Mouse (Mus musculus) embryonic facial prominence, embryonic 14.5 days (tissue): ENCODE results near the gene Prkag2. TPM values are rescaled to one million over a fixed set of nuclear protein-coding genes. Genes with fewer than 3 reads are reported as not detected.

Source experiments
- ATAC-seq: fragments of 200-750 bp; cut with Nextera tagmentation; 2 replicates; pipeline ENCODE4 v1.8.0; 2017; ENCODE audit warnings: low read depth, moderate number of reproducible peaks, moderate TSS enrichment
- DNase-seq: peaks from one replicate; pipeline ENCODE4 v3.0.0-alpha.2; 2015; ENCODE audit warnings: low spot score
- H3K27ac ChIP-seq: fragments of 300-500 bp; sonication (generic); replicated peaks from 2 replicates; pipeline ENCODE4 v1.5.1; 2014; ENCODE audit warnings: low read depth, mild to moderate bottlenecking, low read length, moderate library complexity
- H3K27me3 ChIP-seq: fragments of 300-500 bp; sonication (generic); replicated peaks from 2 replicates; pipeline ENCODE4 v1.6.1; 2014; ENCODE audit warnings: low read length; ENCODE audit not compliant: control insufficient read depth, insufficient read depth
- H3K36me3 ChIP-seq: fragments of 300-500 bp; sonication (generic); 2 replicates; pipeline ENCODE4 v1.6.1; 2014; ENCODE audit warnings: low read length, mixed read lengths; ENCODE audit not compliant: control insufficient read depth, insufficient read depth
- H3K4me1 ChIP-seq: fragments of 300-500 bp; sonication (generic); 2 replicates; pipeline ENCODE4 v1.6.1; 2014; ENCODE audit warnings: antibody characterized with exemption, low read length; ENCODE audit not compliant: control insufficient read depth, insufficient read depth
- H3K4me2 ChIP-seq: fragments of 300-500 bp; sonication (generic); 2 replicates; pipeline ENCODE4 v1.6.1; 2014; ENCODE audit warnings: low read depth, mild to moderate bottlenecking, low read length, moderate library complexity, mixed read lengths
- H3K4me3 ChIP-seq: fragments of 300-500 bp; sonication (generic); 2 replicates; pipeline ENCODE4 v1.5.1; 2014; ENCODE audit warnings: low read depth, mild to moderate bottlenecking, low read length
- H3K9ac ChIP-seq: fragments of 300-500 bp; sonication (generic); 2 replicates; pipeline ENCODE4 v1.6.1; 2014; ENCODE audit warnings: low read depth, mild to moderate bottlenecking, low read length, moderate library complexity, mixed read lengths
- H3K9me3 ChIP-seq: fragments of 300-500 bp; sonication (generic); 2 replicates; pipeline ENCODE4 v1.6.1; 2016; ENCODE audit warnings: low read length; ENCODE audit not compliant: control insufficient read depth
- WGBS: fragments of 180-500 bp; shearing (Covaris S2); extraction: QIAGEN DNeasy Blood & Tissue Kit; methylation state at CpG from one replicate; pipeline ENCODE4 v1.1.7; 2014; 5-methylcytosine and 5-hydroxymethylcytosine counted together
- polyA plus RNA-seq: library from polyadenylated mRNA; unstranded; fragments of >200 nt; fragmentation: Nextera tagmentation; extraction: Ambion mirVana; gene quantifications from 2 replicates; pipeline ENCODE4 v1.2.1, GENCODE M21; 2014

Prkag2 gene
- polyA plus RNA-seq, 1 experiment from 2014 or later: 24.4 TPM

DNA sequence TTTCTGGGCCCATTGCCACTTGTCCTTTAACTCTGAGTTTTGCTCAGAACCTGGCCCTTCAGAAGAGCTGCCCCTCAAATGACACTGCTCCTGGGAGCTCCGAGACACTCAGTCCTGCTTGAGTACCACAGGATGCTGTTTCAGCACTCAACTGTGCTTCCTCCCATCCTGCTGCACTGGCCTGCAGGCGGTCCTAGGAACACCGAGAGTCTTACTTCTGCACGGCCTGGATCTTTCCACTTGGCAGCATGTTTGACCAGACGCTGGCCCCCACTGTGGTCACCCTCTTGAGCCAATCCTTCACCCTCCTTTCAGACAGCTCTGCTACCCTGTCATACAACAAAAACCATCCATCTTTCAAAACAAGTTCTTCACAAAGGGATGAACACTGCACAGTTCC, 110.0 kb downstream of the Prkag2 start:
- Histone ChIP-seq H3K4me2 (no peak overlapping the region), H3K27ac (no peak overlapping the region), H3K27me3 (no peaks in the 10 kb centered on the region), H3K9ac (no peak overlapping the region), H3K36me3 (no peaks in the 10 kb centered on the region), H3K4me1 (peaks cover 8% of the 10 kb centered on the region), H3K4me3 (no peak overlapping the region), H3K9me3 (no peaks in the 10 kb centered on the region)
- 71% methylated on average over 5 of the region's 5 CpGs for WGBS
- DNase-seq (no peak), ATAC-seq (no peak)

- H3K4me1 ChIP-seq: peaks cover 7% of the 10 kb centered on the region
- H3K9ac ChIP-seq: no peak overlapping the region
- WGBS: 46% methylated on average over 3 of the region's 3 CpGs
- H3K27ac ChIP-seq: no peak overlapping the region
- ATAC-seq (no peak), DNase-seq (peak; percentile 52)
- H3K36me3 ChIP-seq: no peaks in the 10 kb centered on the region
- no peaks in the 10 kb centered on the region for H3K9me3 ChIP-seq
- no peak overlapping the region for H3K4me2 ChIP-seq
- no peak overlapping the region for H3K4me3 ChIP-seq
- no peaks in the 10 kb centered on the region for H3K27me3 ChIP-seq
Observed at GRCm38 (mm10) chr5:24989683-24990082, 110.8 kb downstream of the Prkag2 start.

- H3K4me3 ChIP-seq: no peak overlapping the region
- no peaks in the 10 kb centered on the region for H3K36me3 ChIP-seq
- no peak for ATAC-seq
- H3K4me2 ChIP-seq: no peak overlapping the region
- H3K27me3 ChIP-seq: no peaks in the 10 kb centered on the region
- no peak for DNase-seq
- no peak overlapping the region for H3K27ac ChIP-seq
- 15% methylated on average over 2 of the region's 2 CpGs for WGBS
- no peak overlapping the region for H3K9ac ChIP-seq
- H3K9me3 ChIP-seq: no peaks in the 10 kb centered on the region
- peaks cover 7% of the 10 kb centered on the region for H3K4me1 ChIP-seq
Observed at GRCm38 (mm10) chr5:24986956-24987355, 113.5 kb downstream of the Prkag2 start.

GRCm38 (mm10) chr5:24986204-24986940, 114.1 kb downstream of the Prkag2 start:
- Histone ChIP-seq H3K4me1 (peaks cover 7% of the 10 kb centered on the region), H3K9me3 (no peaks in the 10 kb centered on the region), H3K4me2 (no peak overlapping the region), H3K27ac (no peak overlapping the region), H3K27me3 (no peaks in the 10 kb centered on the region), H3K36me3 (no peaks in the 10 kb centered on the region), H3K9ac (no peak overlapping the region), H3K4me3 (no peak overlapping the region)
- ATAC-seq (peak; percentile 30; the same call in 1 of the 2 replicates), DNase-seq (no peak)
- 43% methylated on average over 9 of the region's 9 CpGs for WGBS

DNA sequence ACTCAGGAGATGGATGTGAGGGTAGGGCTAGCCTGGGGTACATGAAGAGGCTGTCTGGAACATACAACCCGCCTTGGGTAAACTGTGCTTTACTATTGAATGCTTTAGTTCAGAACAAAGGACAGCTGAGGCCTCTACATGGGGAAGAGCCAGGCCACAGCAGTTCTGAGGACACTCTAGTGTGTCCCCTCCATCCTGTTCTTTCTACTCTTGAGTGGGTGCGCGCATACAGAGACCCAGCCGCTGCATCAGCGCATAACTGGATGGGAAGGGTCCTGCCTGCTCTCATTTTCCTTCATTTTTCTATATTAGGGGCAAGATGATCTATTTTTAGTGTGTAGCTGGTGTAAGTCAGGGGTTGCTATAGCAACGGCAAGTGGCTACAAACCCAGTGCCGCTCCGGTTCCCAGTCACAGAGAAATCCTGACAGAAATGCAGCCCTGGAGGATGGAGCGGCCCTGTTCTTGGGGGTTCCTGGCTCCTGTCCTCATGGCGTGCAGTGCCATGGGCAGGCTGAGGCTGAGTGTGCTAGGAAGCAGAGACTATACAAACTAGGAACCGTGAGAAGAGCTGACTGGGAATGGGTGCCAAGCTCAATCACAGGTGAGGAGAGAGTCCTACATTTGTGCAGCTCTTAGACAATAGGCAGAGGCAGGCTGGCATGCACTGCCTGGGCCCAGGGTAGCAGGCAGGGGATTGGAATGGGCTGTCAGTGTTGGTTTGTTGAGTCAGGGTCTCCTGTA, 114.8 kb downstream of the Prkag2 start:
- H3K9me3 ChIP-seq: no peaks in the 10 kb centered on the region
- H3K4me1 ChIP-seq: peaks cover 7% of the 10 kb centered on the region
- H3K4me2 ChIP-seq: no peak overlapping the region
- H3K27me3 ChIP-seq: no peaks in the 10 kb centered on the region
- no peak overlapping the region for H3K9ac ChIP-seq
- 59% methylated on average over 11 of the region's 11 CpGs for WGBS
- no peak overlapping the region for H3K27ac ChIP-seq
- H3K4me3 ChIP-seq: no peak overlapping the region
- DNase-seq (peak; percentile 67), ATAC-seq (peak; percentile 60)
- no peaks in the 10 kb centered on the region for H3K36me3 ChIP-seq

DNA sequence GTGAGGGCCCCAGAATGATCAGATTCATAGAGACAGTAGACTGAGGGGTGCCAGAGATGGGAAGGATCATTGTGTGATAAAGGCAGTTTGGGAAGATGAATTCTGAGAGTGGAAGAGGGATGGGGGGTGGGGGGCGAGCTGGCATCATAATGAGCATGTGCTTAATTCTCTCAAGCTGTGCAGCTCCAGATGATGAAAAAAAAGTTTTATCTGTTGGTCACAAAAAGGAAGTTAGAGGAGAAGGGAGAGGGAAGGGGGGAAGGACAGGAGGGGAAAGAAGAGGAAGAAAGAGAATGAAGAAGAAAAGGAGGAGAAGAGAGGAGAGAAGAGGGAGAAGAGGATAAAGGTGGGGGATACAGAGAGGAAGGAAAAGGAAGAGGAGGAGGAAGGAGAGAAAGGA, 116.3 kb downstream of the Prkag2 start:
- ATAC-seq: no peak
- DNase-seq: no peak
- no peak overlapping the region for H3K27ac ChIP-seq
- H3K36me3 ChIP-seq: no peaks in the 10 kb centered on the region
- H3K4me3 ChIP-seq: no peak overlapping the region
- peaks cover 7% of the 10 kb centered on the region for H3K4me1 ChIP-seq
- no peaks in the 10 kb centered on the region for H3K27me3 ChIP-seq
- H3K9me3 ChIP-seq: no peaks in the 10 kb centered on the region
- no peak overlapping the region for H3K4me2 ChIP-seq
- 55% methylated on average over 1 of the region's 1 CpGs for WGBS
- H3K9ac ChIP-seq: no peak overlapping the region

- 24% methylated on average over 3 of the region's 3 CpGs for WGBS
- peaks cover 7% of the 10 kb centered on the region for H3K4me1 ChIP-seq
- no peak overlapping the region for H3K27ac ChIP-seq
- H3K4me2 ChIP-seq: no peak overlapping the region
- DNase-seq (no peak), ATAC-seq (no peak)
- no peak overlapping the region for H3K9ac ChIP-seq
- H3K4me3 ChIP-seq: no peak overlapping the region
- no peaks in the 10 kb centered on the region for H3K9me3 ChIP-seq
- H3K36me3 ChIP-seq: no peaks in the 10 kb centered on the region
- no peaks in the 10 kb centered on the region for H3K27me3 ChIP-seq
Observed at GRCm38 (mm10) chr5:24983539-24983938, 116.9 kb downstream of the Prkag2 start.

DNA sequence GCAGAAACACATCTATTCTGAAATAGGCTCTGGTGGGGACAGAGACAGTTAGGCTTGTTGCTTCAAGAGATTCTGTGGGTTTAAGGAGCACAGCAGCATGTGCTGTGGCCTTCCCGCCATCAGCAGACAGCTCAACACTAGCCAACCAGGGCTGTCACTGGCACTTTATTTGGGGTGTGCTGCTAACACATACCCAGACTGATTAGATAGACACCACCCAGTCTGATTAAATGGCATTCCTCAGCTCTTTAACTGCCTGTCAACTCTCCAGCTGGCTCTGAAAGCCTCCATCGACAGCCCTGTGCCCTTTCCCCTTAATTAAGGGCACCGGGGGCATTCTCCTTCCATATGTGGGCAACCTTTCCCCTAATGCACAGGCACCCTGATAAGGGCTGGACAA, 118.2 kb downstream of the Prkag2 start:
- Histone ChIP-seq H3K4me3 (no peak overlapping the region), H3K4me1 (peaks cover 7% of the 10 kb centered on the region), H3K36me3 (no peaks in the 10 kb centered on the region), H3K27me3 (no peaks in the 10 kb centered on the region), H3K4me2 (no peak overlapping the region), H3K9me3 (no peaks in the 10 kb centered on the region), H3K9ac (no peak overlapping the region), H3K27ac (no peak overlapping the region)
- WGBS: 72% methylated on average over 3 of the region's 3 CpGs
- no peak for ATAC-seq
- DNase-seq: no peak
